ENCODE assay signal across 9 mouse cellular contexts in genomic region chr16:95823803-95824202, GRCm38 (mm10).
A peak's percentile ranks its signal among the peaks of the same experiment; 100 is the strongest.
DNase-seq lines count a peak whose midpoint lies in the region; ATAC-seq lines count a peak whose summit lies in the region.
"Had no signal": no experiment of that assay in that cellular context is flagged by ENCODE, and none has a peak within 500 bp of the region (broad histone marks: within the 10 kb centered on the region; RNA-seq: fewer than 3 reads in every experiment).

No protein-coding gene starts in this region.

- DNase-seq in frontal cortex, adult 2 months (ENCODE audit: extremely low spot score in 1 of 2, low spot score in 1 of 2): no peak
- no peak for DNase-seq in liver, embryonic 11.5 days (ENCODE audit: low spot score)
- DNase-seq in spleen, postnatal 4 days (ENCODE audit: low spot score in 2 of 2): no peak

- peak overlapping the region; percentile 19; the same call in 1 of the 2 replicates for H3K27ac ChIP-seq in liver, embryonic 11.5 days (ENCODE audit: low read depth, low read length)
- no peak overlapping the region for H3K27ac ChIP-seq in liver, embryonic 12.5 days
- H3K27ac ChIP-seq in heart, embryonic 11.5 days (ENCODE audit: low read depth, low read length): peak overlapping the region; percentile 67
- H3K27ac ChIP-seq in macrophage: peak overlapping the region; percentile 10; the same call in 1 of the 2 replicates

- no peak overlapping the region for H3K4me3 ChIP-seq in liver, embryonic 11.5 days (ENCODE audit: low read depth, low read length)
- no peak overlapping the region for H3K4me3 ChIP-seq in liver, embryonic 12.5 days
- no peak overlapping the region for H3K4me3 ChIP-seq in heart, embryonic 11.5 days (ENCODE audit: low read depth, low read length)
- no peak overlapping the region for H3K4me3 ChIP-seq in macrophage (ENCODE audit: inconsistent target)
- H3K4me3 ChIP-seq: myocyte had no signal

- no peaks in the 10 kb centered on the region for H3K27me3 ChIP-seq in liver, embryonic 11.5 days (replicated peaks; ENCODE audit: control insufficient read depth, insufficient read depth, low read length)
- H3K27me3 ChIP-seq in liver, embryonic 12.5 days (replicated peaks): peaks cover 22% of the 10 kb centered on the region
- no peaks in the 10 kb centered on the region for H3K27me3 ChIP-seq in heart, embryonic 11.5 days (ENCODE audit: control insufficient read depth, insufficient read depth, low read length)

- no peaks in the 10 kb centered on the region for H3K36me3 ChIP-seq in liver, embryonic 11.5 days (ENCODE audit: control insufficient read depth, insufficient read depth, low read length)
- H3K36me3 ChIP-seq in liver, embryonic 12.5 days: no peaks in the 10 kb centered on the region
- no peaks in the 10 kb centered on the region for H3K36me3 ChIP-seq in heart, embryonic 11.5 days (ENCODE audit: control insufficient read depth, insufficient read depth, low read length)
- H3K36me3 ChIP-seq in macrophage (ENCODE audit: inconsistent target): no peaks in the 10 kb centered on the region

- no peaks in the 10 kb centered on the region for H3K79me2 ChIP-seq in macrophage (ENCODE audit: inconsistent target)

- peak; percentile 89 for ATAC-seq in frontal cortex, adult (ENCODE audit: low TSS enrichment)
- ATAC-seq in liver, embryonic 11.5 days (replicated peaks; ENCODE audit: low FRiP score): no peak
- ATAC-seq in liver, embryonic 12.5 days: no peak
- ATAC-seq in heart, embryonic 11.5 days (replicated peaks; ENCODE audit: insufficient number of reproducible peaks, low FRiP score, low TSS enrichment): no peak
- ATAC-seq in cerebellum, adult (ENCODE audit: insufficient number of reproducible peaks, low FRiP score, low TSS enrichment): no peak

- peaks cover 18% of the 10 kb centered on the region; the same call in 1 of the 2 replicates for H3K4me1 ChIP-seq in liver, embryonic 11.5 days (replicated peaks; ENCODE audit: control insufficient read depth, insufficient read depth, low read length)
- H3K4me1 ChIP-seq in liver, embryonic 12.5 days: peaks cover 30% of the 10 kb centered on the region
- peaks cover 19% of the 10 kb centered on the region for H3K4me1 ChIP-seq in heart, embryonic 11.5 days (ENCODE audit: control insufficient read depth, insufficient read depth, low read length)

- no peak overlapping the region for H3K4me2 ChIP-seq in liver, embryonic 11.5 days
- H3K4me2 ChIP-seq in liver, embryonic 12.5 days: no peak overlapping the region
- no peak overlapping the region for H3K4me2 ChIP-seq in heart, embryonic 11.5 days

- no peak overlapping the region for H3K9ac ChIP-seq in liver, embryonic 11.5 days (ENCODE audit: low read depth, low read length)
- H3K9ac ChIP-seq in liver, embryonic 12.5 days: no peak overlapping the region
- peak overlapping the region; percentile 43; the same call in 1 of the 2 replicates for H3K9ac ChIP-seq in heart, embryonic 11.5 days (ENCODE audit: low read depth, low read length)

- H3K9me3 ChIP-seq in liver, embryonic 11.5 days (ENCODE audit: control insufficient read depth, low read length): no peaks in the 10 kb centered on the region
- H3K9me3 ChIP-seq in liver, embryonic 12.5 days (replicated peaks): no peaks in the 10 kb centered on the region
- no peaks in the 10 kb centered on the region for H3K9me3 ChIP-seq in heart, embryonic 11.5 days (replicated peaks; ENCODE audit: control insufficient read depth, low read length)

- WGBS in liver, embryonic 11.5 days: 57% methylated on average over 6 of the region's 6 CpGs
- WGBS in liver, embryonic 12.5 days (ENCODE audit: insufficient replicate concordance): 58% methylated on average over 6 of the region's 6 CpGs
- 53% methylated on average over 6 of the region's 6 CpGs for WGBS in heart, embryonic 11.5 days (ENCODE audit: insufficient replicate concordance)
- 89% methylated on average over 6 of the region's 6 CpGs for WGBS in macrophage (ENCODE audit: missing documents)
